Mouse (Mus musculus) ES-Bruce4 (cell line): Measurements from ENCODE around the gene Tmem45a2.

Experiments
- CTCF ChIP-seq: IDR thresholded peaks from one replicate; pipeline ENCODE4 v1.8.1; 2011; ENCODE audit warnings: low read depth, low read length
- EP300 ChIP-seq: IDR thresholded peaks from 2 replicates; pipeline ENCODE4 v1.6.1; 2011; ENCODE audit warnings: low read depth, low read length; ENCODE audit not compliant: insufficient read depth
- POLR2A ChIP-seq: IDR thresholded peaks from one replicate; pipeline ENCODE4 v1.8.1; 2011; ENCODE audit warnings: low read length; ENCODE audit not compliant: insufficient read depth

DNA sequence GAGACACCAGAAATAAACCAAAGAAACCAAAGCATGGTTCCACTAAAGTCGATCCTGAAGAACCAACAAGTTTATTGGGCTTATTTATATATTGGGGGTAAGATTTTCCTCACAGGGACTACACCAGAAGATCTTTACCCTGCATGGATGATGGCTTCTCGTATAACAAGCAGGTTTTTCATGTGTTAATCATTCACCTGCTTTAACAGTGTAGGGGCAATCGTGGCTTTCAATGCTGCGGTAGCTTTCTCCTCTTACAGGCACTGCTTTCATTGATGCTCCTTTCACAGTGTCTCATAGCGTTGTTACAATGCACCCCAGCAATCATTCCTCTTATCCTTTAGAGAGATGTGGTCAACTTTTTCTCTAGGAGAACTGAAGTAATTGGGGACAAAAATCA is 32.6 kb downstream of the Tmem45a2 start:
- TF ChIP-seq CTCF (no peak), POLR2A (no peak), EP300 (no peak)
